Mouse (Mus musculus) brown adipose tissue, adult 24 weeks (tissue): Measurements from ENCODE around the gene Srsf3. TPM values are rescaled to one million over a fixed set of nuclear protein-coding genes. Genes with fewer than 3 reads are reported as not detected.

ENCODE experiments used
- H3K27ac ChIP-seq: fragments of 200-500 bp; replicated peaks from 2 replicates; pipeline ENCODE4 v1.5.1; 2012; ENCODE audit warnings: low read depth, mild to moderate bottlenecking, low read length
- H3K4me1 ChIP-seq: fragments of 200-500 bp; 2 replicates; pipeline ENCODE4 v1.6.1; 2012; ENCODE audit warnings: low read length, mixed read lengths; ENCODE audit not compliant: control insufficient read depth, insufficient read depth, insufficient read length
- H3K4me3 ChIP-seq: fragments of 200-500 bp; 2 replicates; pipeline ENCODE4 v1.5.1; 2012; ENCODE audit warnings: low read depth, mild to moderate bottlenecking, low read length, moderate library complexity; ENCODE audit not compliant: insufficient read depth
- polyA plus RNA-seq: library from polyadenylated mRNA; stranded (reverse); fragments of >200 nt; gene quantifications from 2 replicates; pipeline ENCODE4 v1.2.4, GENCODE M21; 2012; ENCODE audit not compliant: missing spikeins, insufficient read depth, insufficient read length

Gene Srsf3
- polyA plus RNA-seq, 1 experiment, result 105 TPM

DNA sequence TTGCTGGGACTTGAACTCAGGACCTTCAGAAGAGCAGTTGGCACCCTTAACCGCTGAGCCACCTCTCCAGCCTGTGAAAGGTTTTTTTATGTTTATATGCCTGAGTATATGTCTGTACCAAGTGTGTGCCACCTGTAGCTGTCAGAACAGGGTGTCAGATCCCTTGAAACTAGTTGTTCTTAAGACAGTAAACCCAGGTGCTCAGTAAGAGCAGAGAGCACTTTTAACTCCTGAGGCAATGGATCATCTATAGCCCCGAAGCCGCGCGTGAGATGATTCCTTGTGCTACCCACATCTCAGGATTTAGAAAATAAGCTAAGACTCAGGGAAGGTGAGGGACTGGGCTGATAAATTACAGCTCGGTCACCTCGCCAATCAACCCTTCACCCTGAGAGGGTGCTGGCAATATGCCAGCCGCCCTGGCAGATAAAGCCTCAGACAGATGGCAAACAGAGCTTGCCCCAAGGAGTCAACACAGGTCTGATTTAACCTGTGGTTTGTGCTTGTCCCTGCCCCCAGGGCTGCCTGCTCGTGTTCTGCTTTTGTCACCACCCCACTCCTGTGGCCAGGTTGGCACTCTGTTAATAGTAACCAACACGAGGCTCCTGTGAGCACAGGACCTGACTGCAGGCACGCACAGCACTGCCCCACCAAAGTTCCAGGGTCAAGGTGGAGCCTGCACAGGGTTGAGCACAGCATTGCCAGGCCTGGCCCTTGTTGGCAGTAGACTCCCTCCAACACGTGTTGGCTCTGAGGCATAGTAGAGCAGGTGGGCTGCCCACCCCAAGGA is 13.5 kb downstream of the Srsf3 start:
- peak overlapping the region; percentile 40 for H3K27ac ChIP-seq
- no peak overlapping the region for H3K4me3 ChIP-seq
- H3K4me1 ChIP-seq, result peaks cover 8% of the 10 kb centered on the region

- H3K4me1 ChIP-seq, result peaks cover 8% of the 10 kb centered on the region
- no peak overlapping the region for H3K27ac ChIP-seq
- H3K4me3 ChIP-seq, result no peak overlapping the region
Observed at GRCm38 (mm10) chr17:29046863-29047262, 14.4 kb downstream of the Srsf3 start.

GRCm38 (mm10) chr17:29047697-29048514 is 15.5 kb downstream of the Srsf3 start:
- Histone ChIP-seq H3K4me1 (peaks cover 9% of the 10 kb centered on the region), H3K27ac (no peak overlapping the region), H3K4me3 (no peak overlapping the region)

DNA sequence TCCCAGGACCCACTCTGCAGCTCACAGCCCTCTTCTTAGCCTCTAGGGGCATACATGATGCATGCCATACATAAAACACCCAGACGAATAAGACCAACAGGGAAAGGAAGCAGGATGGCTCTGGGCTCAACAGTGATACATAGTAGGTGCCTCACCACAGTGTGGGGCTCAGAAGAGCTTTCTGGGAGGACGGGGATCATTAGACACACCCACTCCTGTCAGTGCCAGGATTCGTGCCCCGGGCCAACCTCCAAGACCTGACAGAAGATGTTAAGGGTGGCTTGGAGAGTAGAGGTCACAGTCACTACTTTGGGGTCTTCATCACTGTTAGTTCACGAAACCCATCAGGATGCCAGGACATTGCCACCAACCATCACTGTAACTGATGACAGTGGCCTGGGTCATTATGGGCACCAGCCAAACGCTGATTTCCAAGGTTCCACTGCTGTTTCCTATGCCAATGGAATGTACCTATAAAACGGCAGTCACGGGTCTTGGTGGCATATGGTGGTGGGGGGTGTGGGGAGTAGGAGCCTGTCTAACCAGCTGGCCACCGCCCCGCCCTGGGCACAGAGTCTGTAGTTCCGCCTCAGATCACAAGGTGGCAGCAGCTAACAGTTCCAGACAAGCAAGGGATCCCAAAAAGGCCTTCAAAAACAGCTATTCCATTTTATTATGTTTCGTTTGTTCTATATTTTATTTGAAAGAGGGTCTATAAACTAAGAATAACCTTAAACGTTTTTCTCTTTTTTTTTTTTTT is 16.5 kb downstream of the Srsf3 start:
- H3K4me1 ChIP-seq, result peaks cover 15% of the 10 kb centered on the region
- no peak overlapping the region for H3K27ac ChIP-seq
- H3K4me3 ChIP-seq, result no peak overlapping the region

DNA sequence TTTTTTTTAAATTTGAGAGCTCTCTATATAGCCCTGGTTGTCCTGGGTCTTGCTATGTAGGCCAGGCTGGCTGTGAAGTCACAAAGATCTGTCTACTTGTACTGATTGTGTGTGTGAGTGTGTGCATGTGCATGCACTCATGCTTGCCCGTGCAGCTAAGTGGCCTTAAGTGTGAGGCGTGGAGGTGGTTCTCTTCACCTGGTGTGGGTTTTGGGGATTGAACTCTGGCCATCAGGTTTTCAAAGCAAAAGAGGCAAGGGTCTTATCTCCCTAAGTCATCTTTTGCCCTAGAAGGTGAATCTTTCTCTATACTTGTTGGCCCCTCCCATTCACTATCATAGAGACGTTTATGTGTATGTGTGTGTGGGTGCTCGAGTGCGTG is 17.1 kb downstream of the Srsf3 start:
- H3K4me1 ChIP-seq, result peaks cover 19% of the 10 kb centered on the region
- no peak overlapping the region for H3K27ac ChIP-seq

DNA sequence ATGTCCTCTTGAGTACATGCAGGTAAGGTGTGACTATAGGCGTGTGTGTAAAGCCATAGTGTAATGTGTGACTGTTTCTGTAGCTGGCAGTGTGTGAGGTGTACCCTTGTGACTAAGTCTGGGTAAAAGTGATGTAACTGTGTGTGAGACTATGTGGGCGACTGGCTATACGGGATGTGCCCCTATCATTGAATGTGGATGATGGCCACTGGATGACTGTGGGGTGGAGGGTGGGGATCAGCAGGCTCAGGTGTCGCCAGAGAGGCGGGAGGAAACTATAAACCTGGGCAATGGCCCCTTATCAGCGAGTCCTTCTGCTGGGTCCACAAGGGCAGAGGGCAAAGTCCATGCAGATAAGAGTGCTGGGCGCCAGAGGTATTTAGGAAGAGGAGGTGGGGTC is 17.5 kb downstream of the Srsf3 start:
- Histone ChIP-seq H3K27ac (no peak overlapping the region), H3K4me3 (no peak overlapping the region), H3K4me1 (peaks cover 20% of the 10 kb centered on the region)

More for the DNA sequence above, 17.1 kb downstream of the Srsf3 start:
- no peak overlapping the region for H3K4me3 ChIP-seq

DNA sequence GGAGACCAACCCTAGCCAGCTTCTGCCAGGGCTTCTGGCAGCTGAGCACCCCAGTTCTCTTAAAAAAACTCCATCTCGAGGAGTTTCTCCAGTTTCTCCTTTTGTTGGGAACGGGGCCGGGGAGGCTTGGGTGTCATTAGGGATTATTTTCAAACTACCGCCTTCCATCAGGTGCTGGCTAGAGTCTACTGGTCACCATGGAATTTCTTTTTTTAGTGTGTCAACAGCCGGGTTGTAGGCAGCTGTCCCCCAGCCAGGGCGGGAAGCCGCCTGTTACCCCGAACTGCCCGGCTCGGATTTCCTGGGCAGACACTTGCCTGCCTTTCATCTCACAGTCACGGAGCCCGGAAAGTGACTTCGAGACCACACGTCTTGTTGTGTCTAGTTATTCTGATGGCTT is 18.4 kb downstream of the Srsf3 start:
- Histone ChIP-seq H3K4me1 (peaks cover 16% of the 10 kb centered on the region), H3K4me3 (no peak overlapping the region), H3K27ac (no peak overlapping the region)

DNA sequence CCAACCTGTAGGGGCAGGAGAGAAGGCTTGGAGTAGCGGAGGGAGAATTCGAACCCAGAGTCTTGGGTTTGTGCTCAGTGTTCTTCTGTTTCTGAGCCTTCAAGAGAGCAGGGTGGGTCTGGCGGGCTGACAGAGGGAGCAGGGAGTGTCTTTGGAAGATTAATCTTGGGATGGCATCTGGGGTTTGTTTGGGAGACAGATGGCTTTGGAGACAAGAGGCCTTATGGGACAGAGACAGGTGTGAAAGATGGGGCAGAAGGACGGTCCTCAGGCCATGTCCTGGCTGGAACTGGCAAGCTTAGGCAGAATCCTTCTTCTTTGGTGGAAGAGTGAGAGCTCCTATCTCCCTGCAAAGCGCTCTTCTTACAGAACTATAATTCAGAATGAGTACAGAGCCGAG is 20.6 kb downstream of the Srsf3 start:
- Histone ChIP-seq H3K4me3 (no peak overlapping the region), H3K27ac (no peak overlapping the region), H3K4me1 (peaks cover 12% of the 10 kb centered on the region)

- Histone ChIP-seq H3K27ac (peak overlapping the region; percentile 45), H3K4me1 (peaks cover 20% of the 10 kb centered on the region), H3K4me3 (no peak overlapping the region)
Observed at GRCm38 (mm10) chr17:29053841-29054240, 21.4 kb downstream of the Srsf3 start.

DNA sequence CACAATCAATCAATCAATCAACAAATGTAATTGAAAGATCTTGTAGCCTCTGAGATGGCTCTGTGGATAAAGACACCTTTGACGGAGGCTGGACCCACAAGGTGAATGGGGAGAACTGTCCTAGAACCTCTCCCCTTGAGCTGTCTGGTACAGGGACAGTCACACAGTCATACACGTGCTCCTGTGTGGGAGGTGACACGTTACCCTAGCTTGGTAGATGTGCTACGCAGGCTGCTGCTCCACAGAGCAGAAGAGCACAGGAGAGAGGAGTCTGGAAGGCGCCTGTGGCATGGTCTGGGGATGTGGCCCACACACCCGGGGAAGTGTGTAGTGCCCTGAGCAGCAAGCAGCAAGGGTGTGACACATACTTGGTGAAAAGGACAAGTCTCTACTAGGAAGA is 22.0 kb downstream of the Srsf3 start:
- no peak overlapping the region for H3K4me3 ChIP-seq
- peaks cover 20% of the 10 kb centered on the region for H3K4me1 ChIP-seq
- H3K27ac ChIP-seq, result peak overlapping the region; percentile 45; the same call in 1 of the 2 replicates

DNA sequence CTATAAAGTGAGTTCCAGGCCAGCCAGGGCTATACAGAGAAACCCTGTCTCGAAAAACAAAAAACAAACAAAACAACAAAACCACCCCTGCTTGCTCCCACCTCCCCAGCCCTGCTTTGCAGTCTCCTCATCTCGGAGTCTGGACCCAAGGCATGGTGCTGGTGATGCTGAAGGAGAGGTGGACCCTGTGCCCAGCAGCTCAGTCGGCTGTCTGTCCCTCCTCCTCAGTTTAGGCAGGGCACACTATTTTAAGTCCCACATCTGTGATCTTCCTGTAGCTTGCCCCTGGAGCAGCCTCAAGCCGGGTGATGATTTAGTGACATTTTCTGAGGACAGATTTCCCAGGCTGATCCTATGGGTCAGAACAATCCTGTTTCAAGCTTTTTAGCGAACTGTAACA is 23.2 kb downstream of the Srsf3 start:
- Histone ChIP-seq H3K4me1 (peaks cover 20% of the 10 kb centered on the region), H3K27ac (no peak overlapping the region), H3K4me3 (no peak overlapping the region)

DNA sequence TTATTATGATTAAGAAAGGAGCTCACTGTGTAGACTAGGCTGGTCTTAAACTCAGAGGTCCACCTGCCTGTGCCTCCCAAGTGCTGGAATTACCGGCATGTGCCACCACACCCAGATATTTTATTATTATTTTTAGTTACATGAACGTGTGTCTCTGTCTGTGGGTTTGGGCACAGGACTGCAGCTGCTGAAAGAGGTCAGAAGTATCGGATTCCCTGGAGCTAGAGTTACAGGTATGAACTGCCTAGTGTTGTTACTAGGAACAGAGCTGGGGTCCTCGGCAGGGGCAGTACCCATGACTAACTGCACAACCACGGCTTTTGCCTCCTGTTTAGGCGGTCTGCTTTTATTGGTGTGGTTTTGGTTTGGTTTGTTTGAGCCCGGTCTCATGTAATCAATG is 23.8 kb downstream of the Srsf3 start:
- H3K4me3 ChIP-seq, result no peak overlapping the region
- H3K4me1 ChIP-seq, result peaks cover 22% of the 10 kb centered on the region
- H3K27ac ChIP-seq, result no peak overlapping the region

- no peak overlapping the region for H3K4me3 ChIP-seq
- no peak overlapping the region for H3K27ac ChIP-seq
- H3K4me1 ChIP-seq, result peaks cover 22% of the 10 kb centered on the region
Observed at GRCm38 (mm10) chr17:29056699-29057151, 24.3 kb downstream of the Srsf3 start.

DNA sequence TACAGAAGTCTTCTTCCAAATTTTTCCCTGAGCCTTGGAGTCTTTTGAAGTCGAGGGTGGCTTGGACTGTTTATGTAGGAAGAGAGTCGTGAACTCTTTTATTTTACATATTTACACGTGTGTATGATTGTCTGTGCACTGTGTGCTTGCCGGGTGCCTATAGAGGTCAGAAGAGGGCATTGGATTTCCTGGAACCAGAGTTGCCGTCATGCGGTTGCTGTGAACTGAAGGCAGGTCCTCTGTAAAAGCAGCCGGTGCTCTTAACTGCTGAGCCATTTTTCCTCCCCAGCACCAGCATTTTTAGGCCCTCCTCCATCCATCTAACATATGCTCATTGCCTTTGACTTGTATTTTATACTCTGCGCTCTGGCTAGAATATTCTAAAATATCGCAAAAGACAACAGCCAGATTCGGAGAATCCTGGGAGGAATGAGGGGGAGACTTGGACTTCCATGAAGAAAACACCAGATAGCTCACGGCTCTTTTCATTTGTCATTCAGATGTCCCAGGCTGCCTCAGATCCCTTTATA is 25.0 kb downstream of the Srsf3 start:
- peaks cover 23% of the 10 kb centered on the region for H3K4me1 ChIP-seq
- H3K4me3 ChIP-seq, result no peak overlapping the region
- no peak overlapping the region for H3K27ac ChIP-seq

DNA sequence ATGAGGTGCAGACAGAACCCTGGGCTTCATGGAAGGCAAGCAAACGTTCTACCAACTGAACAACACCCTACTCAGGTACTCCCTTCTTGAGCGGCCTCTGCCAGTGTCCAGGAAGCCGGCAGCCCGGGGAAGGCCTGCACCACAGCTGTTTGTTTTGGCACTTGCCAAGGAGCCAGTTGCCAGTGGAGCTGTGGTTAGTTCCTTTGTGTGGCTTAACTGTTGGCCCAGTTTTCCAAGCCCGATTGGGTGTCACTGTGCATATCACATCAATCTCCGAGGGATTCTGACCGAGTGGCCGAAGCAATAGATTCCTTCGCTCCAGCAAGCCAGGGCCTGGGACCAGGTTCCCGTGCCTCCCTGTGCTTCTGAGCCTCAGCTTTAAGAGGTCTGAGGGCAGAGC is 25.5 kb downstream of the Srsf3 start:
- Histone ChIP-seq H3K4me3 (no peak overlapping the region), H3K4me1 (peaks cover 26% of the 10 kb centered on the region), H3K27ac (no peak overlapping the region)
